Mouse (Mus musculus) spleen, adult 2 months (tissue): ENCODE measurements at regions not wholly inside any gene's neighbourhood (a gene's known extent, or its start where the extent isn't known, plus 50 kb on each side); places are given as distances from the start of the nearest gene placed in this dataset.

ENCODE experiments used
- DNase-seq, 2 experiments: peaks; one replicate each; pipeline versions ENCODE4 v3.0.0 to v3.0.0-alpha.2; 2012 to 2021; ENCODE audit warnings: low spot score in 2 of 2, low read depth in 1 of 2
- H3K27ac ChIP-seq: fragments of 200-500 bp; 2 replicates; pipeline ENCODE4 v1.5.1; 2012; ENCODE audit warnings: low read length, inconsistent platforms; ENCODE audit not compliant: insufficient read depth
- H3K27me3 ChIP-seq: fragments of 200-500 bp; 2 replicates; pipeline ENCODE4 v1.6.1; 2012; ENCODE audit warnings: mild to moderate bottlenecking, moderate library complexity, low read length, inconsistent platforms; ENCODE audit not compliant: control insufficient read depth, insufficient read depth
- H3K36me3 ChIP-seq: fragments of 200-500 bp; 2 replicates; pipeline ENCODE4 v1.6.1; 2012; ENCODE audit warnings: mild to moderate bottlenecking, low read length, inconsistent platforms; ENCODE audit not compliant: control insufficient read depth, insufficient read depth
- H3K4me1 ChIP-seq: fragments of 200-500 bp; 2 replicates; pipeline ENCODE4 v1.6.1; 2011; ENCODE audit warnings: inconsistent platforms; ENCODE audit not compliant: control insufficient read depth, insufficient read depth, insufficient read length
- H3K4me3 ChIP-seq: fragments of 200-500 bp; 2 replicates; pipeline ENCODE4 v1.5.1; 2011; ENCODE audit warnings: mild to moderate bottlenecking, inconsistent platforms; ENCODE audit not compliant: insufficient read depth, insufficient read length; ENCODE audit errors: extremely low read depth
- CTCF ChIP-seq: fragments of 200-500 bp; IDR thresholded peaks from 2 replicates; pipeline ENCODE4 v1.5.1; 2011; ENCODE audit warnings: mild to moderate bottlenecking, inconsistent platforms; ENCODE audit not compliant: insufficient read depth, insufficient read length, insufficient replicate concordance; ENCODE audit errors: extremely low read depth
- POLR2A ChIP-seq: fragments of 200-500 bp; IDR thresholded peaks from 2 replicates; pipeline ENCODE4 v1.6.1; 2011; ENCODE audit warnings: low read depth, low read length, inconsistent platforms
- WGBS: fragments of 180-500 bp; shearing (Covaris S2); methylation state at CpG from one replicate; pipeline ENCODE4 v1.1.7; 2018; 5-methylcytosine and 5-hydroxymethylcytosine counted together

DNA sequence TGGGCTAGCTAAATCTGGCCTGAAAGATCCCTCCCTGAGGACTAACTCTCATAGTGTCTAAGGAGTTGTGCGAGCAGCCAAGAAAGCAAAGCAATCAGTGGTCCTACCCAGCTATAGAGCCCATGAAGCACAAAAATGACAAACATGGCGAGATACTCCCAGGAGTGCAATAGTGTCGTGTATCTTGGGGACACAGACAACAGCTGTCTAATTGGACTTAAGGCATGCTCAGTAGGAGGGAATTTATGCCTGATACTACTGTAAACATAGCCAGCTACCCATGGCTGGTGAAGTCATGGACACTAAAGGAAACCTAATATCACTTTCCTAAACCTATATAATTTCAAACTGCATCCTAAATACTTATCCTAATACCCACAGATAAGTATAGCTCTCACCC is 69.1 kb upstream of the Ralgapa2 start:
- TF ChIP-seq CTCF (no peak), POLR2A (no peak)
- no peak overlapping the region for H3K27ac ChIP-seq
- WGBS, result 91% methylated on average over 3 of the region's 3 CpGs
- no peaks in the 10 kb centered on the region for H3K4me1 ChIP-seq
- no peak overlapping the region for H3K4me3 ChIP-seq
- no peaks in the 10 kb centered on the region for H3K36me3 ChIP-seq
- no peak for DNase-seq
- no peaks in the 10 kb centered on the region for H3K27me3 ChIP-seq

DNA sequence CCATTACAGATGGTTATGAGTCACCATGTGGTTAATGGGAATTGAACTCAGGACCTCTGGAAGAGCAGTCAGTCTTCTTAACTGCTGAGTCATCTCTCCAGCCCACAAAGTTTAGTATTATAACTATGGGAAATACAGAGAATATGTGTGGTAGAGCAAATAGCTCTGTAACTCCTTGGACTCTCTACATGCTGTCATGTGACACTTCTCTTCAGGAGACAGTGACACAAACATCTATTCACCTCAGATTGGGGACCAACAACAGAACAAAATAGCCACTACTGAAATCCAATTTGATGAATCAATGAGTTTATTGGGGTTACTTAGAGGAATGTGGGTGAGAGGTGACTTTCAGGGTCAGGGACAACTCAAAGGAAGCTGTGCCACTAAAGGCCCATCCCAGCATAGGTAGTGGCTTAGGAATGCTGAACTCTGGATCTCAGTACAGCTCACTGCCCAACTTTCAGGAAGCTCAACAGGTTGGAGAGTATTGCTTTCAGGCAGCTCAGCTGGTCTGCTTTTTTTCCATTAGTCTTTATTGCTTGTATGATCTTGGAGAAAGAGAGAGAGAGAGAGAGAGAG is 71.8 kb upstream of the Ralgapa2 start:
- no peak overlapping the region for H3K4me3 ChIP-seq
- no peaks in the 10 kb centered on the region for H3K4me1 ChIP-seq
- DNase-seq, result no peak
- no peaks in the 10 kb centered on the region for H3K36me3 ChIP-seq
- TF ChIP-seq CTCF (no peak), POLR2A (no peak)
- no peak overlapping the region for H3K27ac ChIP-seq
- H3K27me3 ChIP-seq, result no peaks in the 10 kb centered on the region

DNA sequence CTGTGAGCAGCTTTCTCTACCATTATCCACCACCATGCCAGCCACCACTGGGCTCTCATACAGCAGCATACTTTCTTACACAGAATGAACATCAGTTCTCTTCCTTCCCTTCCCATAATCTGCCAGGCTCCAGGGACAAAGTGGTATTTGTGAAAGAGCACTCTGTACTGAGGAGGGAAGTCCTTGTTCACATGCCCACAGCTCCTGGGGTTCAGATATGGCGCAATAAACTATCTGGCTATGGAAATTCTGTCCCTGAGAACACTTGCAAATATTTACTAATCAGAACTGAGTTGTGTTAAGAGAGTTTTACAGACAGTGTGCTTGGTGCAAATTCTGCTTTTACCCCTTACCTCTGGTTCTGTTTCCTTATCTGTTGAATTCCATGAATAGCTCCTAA is 74.2 kb upstream of the Ralgapa2 start:
- Histone ChIP-seq H3K4me1 (no peaks in the 10 kb centered on the region), H3K36me3 (no peaks in the 10 kb centered on the region), H3K4me3 (no peak overlapping the region), H3K27me3 (no peaks in the 10 kb centered on the region), H3K27ac (no peak overlapping the region)
- TF ChIP-seq CTCF (no peak), POLR2A (no peak)
- no peak for DNase-seq
- 81% methylated on average over 1 of the region's 1 CpGs for WGBS

DNA sequence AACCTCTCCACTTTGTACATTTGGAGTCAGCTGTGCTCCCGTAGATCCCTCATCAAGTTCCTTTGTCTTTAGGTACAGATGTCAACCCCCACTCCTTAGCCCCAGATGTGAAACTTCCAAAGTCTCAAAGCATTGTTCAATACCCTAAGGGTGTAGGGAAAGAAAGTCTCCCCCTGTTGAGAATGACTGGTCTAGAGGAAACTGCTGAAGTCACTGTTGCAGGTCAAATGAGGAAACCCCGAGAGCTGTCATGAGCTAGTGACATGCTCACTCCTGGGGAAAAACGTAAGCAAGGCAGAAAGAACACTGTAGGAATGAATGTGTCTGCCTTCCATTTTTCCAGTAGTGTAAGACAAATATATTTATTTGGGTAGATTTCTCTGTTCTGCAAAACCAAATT is 74.8 kb upstream of the Ralgapa2 start:
- Histone ChIP-seq H3K27me3 (no peaks in the 10 kb centered on the region), H3K36me3 (no peaks in the 10 kb centered on the region), H3K4me1 (no peaks in the 10 kb centered on the region), H3K4me3 (no peak overlapping the region), H3K27ac (no peak overlapping the region)
- TF ChIP-seq POLR2A (no peak), CTCF (no peak)
- DNase-seq, result no peak
- 47% methylated on average over 3 of the region's 3 CpGs for WGBS

- H3K27me3 ChIP-seq, result no peaks in the 10 kb centered on the region
- no peak overlapping the region for H3K4me3 ChIP-seq
- no peak for DNase-seq
- no peaks in the 10 kb centered on the region for H3K36me3 ChIP-seq
- no peak for TF ChIP-seq CTCF
- TF ChIP-seq POLR2A, result no peak
- no peaks in the 10 kb centered on the region for H3K4me1 ChIP-seq
- 82% methylated on average over 3 of the region's 3 CpGs for WGBS
- no peak overlapping the region for H3K27ac ChIP-seq
These were observed 77.7 kb upstream of the Ralgapa2 start for GRCm38 (mm10) chr2:146589860-146590259.

DNA sequence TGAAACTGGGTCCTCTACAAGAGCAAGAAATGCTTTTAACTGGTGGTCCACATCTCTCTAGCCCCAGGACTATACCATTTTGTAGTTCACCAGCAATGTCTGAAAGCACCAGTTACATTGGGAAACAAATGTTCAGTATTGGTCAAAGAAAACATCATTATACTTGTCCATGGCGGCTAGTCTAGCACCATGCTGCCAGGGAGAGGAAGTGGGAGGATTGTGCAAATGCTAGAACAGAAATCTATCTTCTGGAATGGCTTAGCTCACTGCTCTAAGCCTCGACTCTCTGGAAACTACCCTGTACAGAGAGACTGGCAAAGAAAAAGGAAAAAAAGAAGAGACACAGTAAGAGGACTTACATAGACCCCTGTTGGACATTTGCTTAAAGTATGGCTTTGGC is 81.1 kb upstream of the Ralgapa2 start:
- Histone ChIP-seq H3K36me3 (no peaks in the 10 kb centered on the region), H3K4me3 (no peak overlapping the region), H3K27ac (no peak overlapping the region), H3K27me3 (no peaks in the 10 kb centered on the region), H3K4me1 (no peaks in the 10 kb centered on the region)
- WGBS, result 71% methylated on average over 2 of the region's 2 CpGs
- TF ChIP-seq CTCF, result no peak
- no peak for TF ChIP-seq POLR2A
- DNase-seq, result no peak

- Histone ChIP-seq H3K4me1 (no peaks in the 10 kb centered on the region), H3K27me3 (no peaks in the 10 kb centered on the region), H3K27ac (no peak overlapping the region), H3K36me3 (no peaks in the 10 kb centered on the region), H3K4me3 (no peak overlapping the region)
- 82% methylated on average over 4 of the region's 4 CpGs for WGBS
- no peak for DNase-seq
- no peak for TF ChIP-seq POLR2A
- TF ChIP-seq CTCF, result no peak
These were observed 82.1 kb upstream of the Ralgapa2 start for GRCm38 (mm10) chr2:146594212-146594611.

DNA sequence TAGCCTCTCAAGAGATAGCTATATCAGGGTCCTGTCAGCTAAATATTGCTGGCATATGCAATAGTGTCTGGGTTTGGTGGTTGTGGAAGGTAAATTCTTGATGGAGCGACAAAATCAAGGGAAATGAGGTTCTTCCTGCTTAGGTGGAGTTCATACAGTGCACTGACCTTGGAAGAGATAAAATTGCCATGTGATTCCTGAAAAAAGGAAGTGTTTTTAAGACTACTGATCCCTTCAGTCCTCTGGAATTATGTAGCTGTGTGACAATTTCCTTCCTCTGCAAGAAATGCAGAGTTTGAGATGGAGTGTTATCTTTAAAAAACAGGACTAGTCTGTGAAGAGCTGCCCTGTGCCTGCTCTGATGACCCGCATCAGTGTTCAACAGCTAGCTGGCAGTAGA is 83.5 kb upstream of the Ralgapa2 start:
- no peak for TF ChIP-seq CTCF
- H3K36me3 ChIP-seq, result no peaks in the 10 kb centered on the region
- no peak overlapping the region for H3K4me3 ChIP-seq
- DNase-seq, result no peak
- H3K27me3 ChIP-seq, result no peaks in the 10 kb centered on the region
- H3K4me1 ChIP-seq, result no peaks in the 10 kb centered on the region
- H3K27ac ChIP-seq, result no peak overlapping the region
- WGBS, result 87% methylated on average over 2 of the region's 2 CpGs
